ENCODE assay signal across 14 mouse cellular contexts in the genomic region with DNA sequence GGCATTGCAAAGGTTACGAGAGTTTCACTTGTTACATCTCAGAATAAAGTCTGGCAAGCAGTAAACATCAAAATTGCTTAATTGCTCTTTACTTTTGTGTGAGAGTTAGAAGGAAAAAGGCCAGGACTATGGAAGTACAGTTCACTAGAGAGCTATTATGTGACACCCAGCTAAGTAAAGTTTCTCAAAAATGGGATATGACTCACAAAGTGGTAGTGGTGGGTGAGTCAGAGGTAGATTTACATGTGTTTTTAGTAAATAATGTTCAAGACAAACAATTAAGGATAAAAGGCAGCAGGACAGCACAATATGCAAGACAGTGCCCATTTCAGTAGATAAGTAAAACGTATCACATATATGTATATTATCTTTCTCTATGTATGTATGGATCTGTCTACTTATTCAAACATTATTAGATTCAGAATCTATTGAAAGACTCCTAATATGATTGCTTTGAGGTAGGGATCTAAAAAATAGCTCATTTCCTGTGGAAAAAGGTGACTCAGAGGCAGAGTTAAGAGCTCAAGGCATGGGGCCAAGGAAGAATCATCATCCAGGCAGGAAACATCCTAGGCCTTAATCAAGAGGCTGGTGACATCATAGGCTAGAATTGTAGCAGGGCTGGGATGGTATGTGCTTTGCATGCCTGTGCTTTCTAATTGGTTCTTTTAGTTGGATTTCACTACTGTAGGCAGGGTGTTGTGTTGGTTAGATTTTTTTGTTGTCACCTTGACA.
DNase-seq lines count a peak whose midpoint lies in the region; ATAC-seq lines count a peak whose summit lies in the region.
"Had no signal": no experiment of that assay in that cellular context is flagged by ENCODE, and none has a peak within 500 bp of the region (broad histone marks: within the 10 kb centered on the region; RNA-seq: fewer than 3 reads in every experiment).

No protein-coding gene starts in this region.

- no peak overlapping the region for H3K4me3 ChIP-seq in lung, embryonic 16.5 days (ENCODE audit: low read length)
- H3K4me3 ChIP-seq: embryonic facial prominence, embryonic 13.5 days; hindbrain, embryonic 15.5 days; megakaryocyte, embryonic 14.5 days; stomach, embryonic 15.5 days had no signal

- no peaks in the 10 kb centered on the region for H3K36me3 ChIP-seq in lung, embryonic 16.5 days (ENCODE audit: control insufficient read depth, insufficient read depth, low read length)
- H3K36me3 ChIP-seq: embryonic facial prominence, embryonic 13.5 days; hindbrain, embryonic 15.5 days; stomach, embryonic 15.5 days had no signal

- WGBS in lung, embryonic 16.5 days: 87% methylated on average over 2 of the region's 2 CpGs

- ATAC-seq in lung, embryonic 16.5 days (ENCODE audit: low read depth): 0 out of 2 replicates have a peak, but pooled peaks have one; percentile 28
- ATAC-seq in CD4-positive, CD25-positive, alpha-beta regulatory T cell, adult 4 months: no peak

- DNase-seq in gastrocnemius, adult 18-20 months (ENCODE audit: low spot score): peak; percentile 4
- no peak for DNase-seq in gastrocnemius, postnatal 4 days (ENCODE audit: low spot score in 2 of 2)
- DNase-seq in lung, adult 18-20 months: no peak
- DNase-seq in heart, adult 9 months (ENCODE audit: low spot score in 2 of 2): peak; percentile 27 to 34
- peak; percentile 9 for DNase-seq in lung, postnatal 36 days
- DNase-seq in T-cell, adult 2 months (ENCODE audit: low spot score): no peak
- DNase-seq: cerebellum, adult 9-11 months had no signal

- no peak overlapping the region for H3K27ac ChIP-seq in lung, embryonic 16.5 days (ENCODE audit: low read length)
- H3K27ac ChIP-seq: embryonic facial prominence, embryonic 13.5 days; hindbrain, embryonic 15.5 days; stomach, embryonic 15.5 days had no signal

- H3K4me2 ChIP-seq in lung, embryonic 16.5 days (ENCODE audit: low read depth, low read length): no peak overlapping the region
- H3K4me2 ChIP-seq: embryonic facial prominence, embryonic 13.5 days; hindbrain, embryonic 15.5 days; stomach, embryonic 15.5 days had no signal

- no peak overlapping the region for H3K9ac ChIP-seq in lung, embryonic 16.5 days (ENCODE audit: low read length)
- H3K9ac ChIP-seq: embryonic facial prominence, embryonic 13.5 days; hindbrain, embryonic 15.5 days; stomach, embryonic 15.5 days had no signal

- H3K4me1 ChIP-seq in lung, embryonic 16.5 days (replicated peaks; ENCODE audit: control insufficient read depth, insufficient read depth, low read length): no peaks in the 10 kb centered on the region
- H3K4me1 ChIP-seq: embryonic facial prominence, embryonic 13.5 days; hindbrain, embryonic 15.5 days; megakaryocyte, embryonic 14.5 days; stomach, embryonic 15.5 days had no signal

- no peaks in the 10 kb centered on the region for H3K9me3 ChIP-seq in lung, embryonic 16.5 days (ENCODE audit: control insufficient read depth, low read length)
- H3K9me3 ChIP-seq: embryonic facial prominence, embryonic 13.5 days; hindbrain, embryonic 15.5 days; megakaryocyte, embryonic 14.5 days; stomach, embryonic 15.5 days had no signal

- no peaks in the 10 kb centered on the region for H3K27me3 ChIP-seq in lung, embryonic 16.5 days (ENCODE audit: control insufficient read depth, insufficient read depth, low read depth, low read length)
- H3K27me3 ChIP-seq: CH12.LX; embryonic facial prominence, embryonic 13.5 days; hindbrain, embryonic 15.5 days; megakaryocyte, embryonic 14.5 days; stomach, embryonic 15.5 days had no signal

Comparison
In these comparisons a context has a peak if more than half of its experiments do, and no peak if none do; other contexts are left out.
1. DNase-seq: peak in gastrocnemius, adult 18-20 months (single experiment), heart, adult 9 months (2 of 2) and lung, postnatal 36 days (single experiment); none in gastrocnemius, postnatal 4 days (0 of 2), lung, adult 18-20 months (0 of 2) and T-cell, adult 2 months (single experiment).